Mouse (Mus musculus): ENCODE measurements around the gene Neil1.

Gene Neil1

GRCm38 (mm10) chr9:57148144-57148878 is at the start of gene Neil1:
TSS of gene Neil1 (minus strand) at chr9:57148305.
- DNase-seq (ENCODE audit: low read depth in 2 of 2, low spot score in 2 of 2) = peak; percentile 81 to 82

- DNase-seq (ENCODE audit: low read depth in 2 of 2, low spot score in 2 of 2) = no peak
Measured at GRCm38 (mm10) chr9:57197414-57197813, 49.3 kb upstream of the Neil1 start.

DNA sequence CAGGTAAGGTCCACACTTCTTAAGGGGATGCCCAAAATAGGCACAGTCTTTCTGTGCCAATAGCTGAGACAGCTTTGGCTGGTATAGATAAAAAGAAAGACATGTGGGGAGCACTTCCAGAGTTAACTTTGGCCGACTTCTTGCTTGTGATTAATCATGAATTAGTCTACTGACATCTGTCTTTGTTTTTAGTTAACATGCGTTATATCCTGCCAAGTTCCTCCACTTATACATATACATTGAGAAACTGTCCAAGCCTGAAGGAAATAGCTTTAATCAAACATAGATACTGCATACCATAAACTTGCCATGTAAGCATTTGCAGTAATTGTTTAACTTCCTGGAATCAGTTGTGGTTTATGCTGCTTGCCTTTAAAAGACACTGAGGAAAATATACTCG is 48.6 kb upstream of the Neil1 start:
- no peak for DNase-seq (ENCODE audit: low read depth in 2 of 2, low spot score in 2 of 2)

GRCm38 (mm10) chr9:57168411-57168810 is 20.3 kb upstream of the Neil1 start:
- DNase-seq (ENCODE audit: low read depth in 2 of 2, low spot score in 2 of 2) = no peak

DNA sequence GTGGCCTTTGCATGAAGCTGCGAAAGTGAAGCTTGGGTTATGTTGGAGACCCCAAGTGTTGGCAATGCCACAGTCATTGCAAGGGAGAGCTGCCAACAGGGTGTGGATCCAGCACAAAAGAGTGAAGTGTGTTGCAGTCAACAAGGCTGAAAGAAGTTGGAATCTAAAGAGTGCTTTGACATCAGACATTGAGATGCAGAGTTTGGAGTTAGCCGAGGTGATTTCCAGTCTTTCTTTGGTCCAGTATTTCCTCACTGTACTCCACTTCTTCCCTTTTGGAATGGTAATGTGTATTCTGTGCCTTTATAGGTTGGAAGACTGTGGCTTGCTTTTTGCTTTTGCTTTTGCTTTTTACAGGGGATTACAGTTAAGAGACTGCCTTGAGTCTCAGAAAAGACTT is 18.1 kb upstream of the Neil1 start:
- DNase-seq (ENCODE audit: low read depth in 2 of 2, low spot score in 2 of 2) = no peak

DNA sequence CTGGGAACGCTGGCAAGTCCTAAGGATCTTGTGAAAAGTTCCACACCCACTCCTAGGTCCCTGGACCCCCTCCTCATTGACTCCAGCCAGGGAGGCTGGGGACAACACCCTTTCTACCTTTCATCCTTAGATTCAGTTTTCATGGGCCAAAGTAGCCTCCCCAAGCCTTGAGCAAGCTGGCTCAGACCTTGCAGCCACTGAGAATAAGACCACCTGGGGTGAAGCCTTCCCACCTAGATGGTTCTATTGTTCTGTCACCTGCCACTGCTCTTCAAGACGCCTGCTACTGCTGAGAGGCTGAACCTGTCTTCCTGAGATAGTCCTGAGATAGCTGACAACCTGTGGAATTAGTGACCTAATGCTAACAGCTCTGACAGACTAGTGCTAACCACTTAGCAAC is 15.0 kb upstream of the Neil1 start:
- no peak for DNase-seq (ENCODE audit: low read depth in 2 of 2, low spot score in 2 of 2)

DNA sequence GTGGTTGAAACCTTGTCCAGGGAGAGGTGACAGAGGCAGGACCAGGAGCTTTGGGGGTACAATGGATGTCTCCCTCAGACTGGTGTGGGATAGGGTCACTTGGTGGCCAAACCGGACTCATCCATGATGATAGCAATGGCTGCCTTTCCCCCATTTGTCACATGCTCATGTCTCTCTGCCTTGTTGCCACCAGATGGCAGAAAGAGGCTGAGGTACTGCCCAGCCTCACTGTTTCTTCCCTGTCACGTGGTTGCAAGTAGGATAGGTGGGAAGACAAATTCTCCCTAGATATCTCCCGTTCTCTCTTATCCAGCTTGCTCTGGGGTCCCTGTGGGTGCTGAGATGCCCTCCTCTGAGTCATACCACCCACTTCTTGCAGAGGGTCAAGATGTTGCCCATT is 14.4 kb upstream of the Neil1 start:
- no peak for DNase-seq (ENCODE audit: low read depth in 2 of 2, low spot score in 2 of 2)

DNA sequence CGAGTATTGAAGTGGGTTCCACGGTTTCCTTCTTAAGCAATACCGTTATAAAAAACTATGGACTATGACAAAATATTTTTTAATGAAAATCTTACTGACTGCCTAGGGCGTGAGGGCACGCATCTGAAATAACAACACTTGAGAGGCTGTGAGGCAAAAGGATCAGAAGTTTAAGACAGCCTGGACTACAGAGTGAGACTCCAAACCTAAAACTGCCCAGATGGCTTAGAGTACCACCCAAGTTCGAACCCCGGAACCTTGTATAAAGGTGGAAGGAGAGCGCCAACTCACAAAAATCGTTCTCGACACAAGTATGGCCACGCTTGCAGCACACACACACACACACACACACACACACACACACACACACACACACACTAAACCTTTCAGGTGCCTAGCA is 10.4 kb upstream of the Neil1 start:
- no peak for DNase-seq (ENCODE audit: low read depth in 2 of 2, low spot score in 2 of 2)

DNA sequence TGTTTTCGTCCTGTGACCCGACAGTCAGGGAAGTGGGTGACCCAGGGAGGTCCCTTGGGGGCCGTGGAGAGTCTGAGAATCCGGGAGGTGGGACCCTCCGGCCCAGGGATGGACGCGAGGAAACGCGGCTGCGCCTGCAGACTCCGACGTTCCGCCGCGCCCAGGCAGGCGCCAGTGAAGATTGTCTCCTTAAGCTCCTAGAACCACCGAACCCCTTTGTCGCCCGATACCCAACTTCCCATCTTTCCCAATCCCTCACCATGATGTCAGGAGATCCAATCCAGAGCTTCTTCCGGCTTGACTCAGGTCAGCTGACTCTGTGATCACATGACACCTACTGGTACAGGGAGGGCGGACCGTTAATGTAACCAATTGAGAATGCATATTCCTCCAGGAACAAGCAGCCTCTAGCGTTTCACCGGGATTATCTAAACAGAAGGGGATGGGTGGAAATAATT is 9.9 kb upstream of the Neil1 start, which contains the start of gene Commd4:
Gene Commd4, minus strand, starts transcription at position 319 of the 458 bp plus-strand sequence.
- peak; percentile 78 for DNase-seq (ENCODE audit: low read depth in 2 of 2, low spot score in 2 of 2)

DNA sequence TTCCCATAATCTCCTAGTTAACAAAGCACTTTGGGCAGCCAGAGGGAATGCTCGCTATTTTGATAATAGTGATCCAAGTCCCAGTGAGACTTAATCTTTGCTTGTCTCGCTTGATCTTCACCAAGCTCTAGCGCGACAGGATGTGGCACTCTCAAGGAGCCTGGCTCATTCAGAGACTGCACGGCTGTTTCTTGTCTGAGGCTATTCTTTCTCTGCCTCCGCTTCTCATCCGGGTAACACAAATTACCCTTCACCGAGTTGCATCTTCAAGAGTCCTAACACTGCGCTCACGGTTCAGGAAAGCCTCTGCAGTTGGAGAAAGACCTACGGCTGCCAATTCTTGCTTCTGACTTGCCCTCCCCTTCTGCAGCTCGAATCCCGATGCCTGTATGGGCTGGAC is 9.4 kb upstream of the Neil1 start:
- peak in 1 of 2 experiments; percentile 50 for DNase-seq (ENCODE audit: low read depth in 2 of 2, low spot score in 2 of 2)

- no peak for DNase-seq (ENCODE audit: low read depth in 2 of 2, low spot score in 2 of 2)
Measured at GRCm38 (mm10) chr9:57156823-57157222, 8.7 kb upstream of the Neil1 start.

DNA sequence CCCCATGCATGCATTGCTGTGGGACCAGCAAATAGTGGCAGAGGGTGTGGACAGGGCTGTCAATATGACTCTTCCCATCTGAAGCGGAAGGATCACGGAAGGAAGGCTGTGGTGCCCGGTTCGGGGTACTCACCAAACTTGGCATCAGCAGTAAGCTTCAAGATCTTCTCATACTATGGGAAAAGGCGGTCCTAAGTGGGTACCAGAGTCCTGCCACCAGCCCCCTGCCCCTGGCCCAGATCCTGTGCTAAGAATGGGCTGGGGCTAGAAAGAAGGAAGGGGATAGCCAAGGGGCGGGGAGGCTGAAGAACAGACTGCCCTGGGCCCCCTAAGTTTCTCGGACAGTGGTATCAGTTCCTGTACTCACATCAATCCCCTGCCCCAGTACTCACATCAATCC is 8.3 kb upstream of the Neil1 start:
- DNase-seq (ENCODE audit: low read depth in 2 of 2, low spot score in 2 of 2) = no peak

DNA sequence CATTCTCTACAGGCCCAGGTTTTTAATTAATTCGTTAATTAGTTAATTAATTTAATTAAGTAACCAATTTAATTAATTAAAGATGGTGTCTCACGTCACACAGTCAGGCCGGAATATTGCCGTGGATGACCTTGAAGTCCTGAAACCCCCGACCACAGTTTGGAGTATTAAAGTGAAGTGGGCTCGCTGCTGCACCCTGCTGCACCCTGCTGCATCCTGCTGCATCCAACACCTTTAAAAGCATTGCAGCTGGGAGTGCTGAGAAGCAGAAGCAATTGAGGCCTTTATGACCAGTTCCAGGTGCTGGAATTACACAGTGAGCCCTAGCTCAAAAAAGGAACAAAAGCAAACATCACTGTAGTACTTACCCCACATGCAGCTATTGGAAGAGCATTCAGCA is 4.2 kb upstream of the Neil1 start:
- DNase-seq (ENCODE audit: low read depth in 2 of 2, low spot score in 2 of 2) = no peak

DNA sequence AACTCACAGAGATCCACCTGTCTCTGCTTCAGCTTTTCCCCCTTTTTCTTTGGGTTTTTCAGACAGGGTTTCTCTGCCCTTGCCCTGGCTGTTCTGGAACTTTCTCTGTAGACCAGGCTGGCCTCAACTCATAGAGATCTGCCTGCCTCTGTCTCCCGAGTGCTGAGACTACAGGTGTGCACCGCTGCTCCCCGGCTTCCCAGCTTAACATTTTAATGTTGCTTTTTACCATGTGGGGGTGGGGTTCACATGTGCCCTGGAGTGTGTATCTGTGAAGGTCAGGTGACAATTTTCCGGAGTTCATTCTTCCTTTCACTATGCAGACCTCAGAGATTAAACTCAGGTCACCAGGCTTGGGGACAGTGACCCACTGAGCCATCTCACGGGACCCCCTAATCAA is 2.1 kb upstream of the Neil1 start:
- DNase-seq (ENCODE audit: low read depth in 2 of 2, low spot score in 2 of 2) = no peak

DNA sequence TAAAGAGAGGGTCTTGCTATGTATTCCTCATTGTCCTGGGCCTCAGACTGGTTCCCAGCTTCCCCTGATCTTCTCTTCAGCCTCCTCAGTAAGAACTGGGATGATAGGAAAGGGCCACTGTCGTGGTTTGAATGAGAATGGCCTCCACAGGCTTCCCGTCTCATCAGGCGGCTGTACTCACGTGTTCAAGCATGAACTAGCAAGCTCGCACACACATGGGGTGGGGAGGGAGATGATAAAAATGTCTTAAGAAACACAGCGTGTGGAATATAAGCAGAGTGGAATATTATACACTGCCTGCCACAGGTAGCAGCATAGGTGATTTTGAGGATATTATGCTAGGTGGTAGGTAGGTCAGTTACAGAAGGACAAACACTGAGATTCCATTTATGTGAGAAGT is 916 bp upstream of the Neil1 start:
- DNase-seq (ENCODE audit: low read depth in 2 of 2, low spot score in 2 of 2) = no peak

GRCm38 (mm10) chr9:57147205-57148143 is 631 bp downstream of the Neil1 start:
- no peak for DNase-seq (ENCODE audit: low read depth in 2 of 2, low spot score in 2 of 2)

- no peak for DNase-seq (ENCODE audit: low read depth in 2 of 2, low spot score in 2 of 2)
Measured at GRCm38 (mm10) chr9:57146451-57147066, 1.5 kb downstream of the Neil1 start.

- no peak for DNase-seq (ENCODE audit: low read depth in 2 of 2, low spot score in 2 of 2)
Measured at GRCm38 (mm10) chr9:57144830-57145229, 3.3 kb downstream of the Neil1 start.

DNA sequence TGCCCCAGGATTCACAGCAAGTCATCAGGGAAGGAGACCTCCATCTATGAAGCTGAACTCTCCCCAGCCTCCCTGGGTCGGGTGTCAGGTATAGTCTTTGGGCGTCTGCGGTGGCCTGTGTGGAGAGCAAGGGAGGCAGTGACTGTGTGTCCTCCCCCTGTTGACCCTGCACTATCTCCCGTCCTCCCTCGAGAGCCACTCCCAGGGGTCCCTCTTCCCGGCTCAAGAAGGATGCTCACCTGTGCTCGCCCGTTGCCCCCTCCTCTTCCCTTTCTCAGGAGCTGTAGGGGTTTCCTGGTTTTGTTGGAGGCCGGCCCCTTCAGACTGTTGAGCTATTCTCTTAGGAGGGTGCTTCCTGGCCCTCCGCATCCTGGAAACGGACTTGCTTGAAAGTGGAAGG is 4.9 kb downstream of the Neil1 start:
- no peak for DNase-seq (ENCODE audit: low read depth in 2 of 2, low spot score in 2 of 2)

GRCm38 (mm10) chr9:57141417-57142353 is 6.4 kb downstream of the Neil1 start:
- DNase-seq (ENCODE audit: low read depth in 2 of 2, low spot score in 2 of 2) = no peak

- no peak for DNase-seq (ENCODE audit: low read depth in 2 of 2, low spot score in 2 of 2)
Measured at GRCm38 (mm10) chr9:57139571-57139970, 8.5 kb downstream of the Neil1 start.
